Mouse (Mus musculus) G1E (cell line): ENCODE data around the gene Slc44a1.

Experiments used
- CTCF ChIP-seq: IDR thresholded peaks from 2 replicates; pipeline ENCODE4 v1.5.1; 2012; ENCODE audit warnings: low read depth, low read length, inconsistent platforms, mixed read lengths
- GATA2 ChIP-seq: IDR thresholded peaks from 2 replicates; pipeline ENCODE4 v1.6.1; 2012; ENCODE audit warnings: low read depth, low read length, inconsistent platforms, borderline replicate concordance
- POLR2AphosphoS5 ChIP-seq: IDR thresholded peaks from 2 replicates; pipeline ENCODE4 v1.6.1; 2012; ENCODE audit warnings: low read depth, low read length, inconsistent platforms; ENCODE audit not compliant: insufficient replicate concordance

DNA sequence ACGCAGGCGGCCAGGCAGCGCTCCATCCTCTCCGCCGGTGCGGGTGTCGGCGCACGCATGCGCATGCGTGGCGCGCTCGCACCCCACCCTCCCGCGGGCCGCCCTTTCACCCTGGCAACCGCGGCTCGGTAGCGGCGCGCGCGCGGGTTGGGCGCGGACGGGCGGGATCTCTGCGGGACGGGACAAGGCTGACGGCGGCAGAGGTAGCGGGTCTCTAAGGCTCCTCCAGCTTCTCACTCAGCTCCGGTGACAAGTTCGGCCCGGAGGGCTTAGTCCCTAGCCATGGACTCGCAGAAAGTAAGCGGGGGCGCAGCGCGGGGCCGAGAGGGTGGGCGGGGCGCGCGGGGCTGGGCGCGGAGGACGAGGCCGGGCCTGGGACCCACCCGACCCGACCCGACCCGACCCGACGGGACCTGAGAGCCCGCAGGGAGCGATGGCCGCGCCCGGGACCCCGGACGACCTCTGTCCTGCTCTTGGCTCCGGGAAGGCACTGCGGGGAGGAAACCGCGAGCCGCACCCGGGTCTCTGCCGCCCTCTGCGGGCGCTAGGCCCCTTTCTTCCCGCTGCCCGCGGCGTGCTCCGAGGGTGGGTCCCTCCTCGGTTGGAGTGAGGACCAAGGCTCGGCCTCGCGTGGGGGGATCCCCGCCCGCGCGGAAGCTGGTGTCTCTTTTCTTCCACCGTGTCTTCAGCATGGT is 191.2 kb downstream of the Slc44a1 start, which contains the start of gene Fsd1l:
- TF ChIP-seq CTCF (no peak), POLR2AphosphoS5 (no peak), GATA2 (no peak)
